Mouse (Mus musculus) MEL (cell line): ENCODE data around the gene Smtnl2. TPM values are rescaled to one million over a fixed set of nuclear protein-coding genes. Genes with fewer than 3 reads are reported as not detected.
A peak's percentile ranks its signal among the peaks of the same experiment; 100 is the strongest.

ENCODE experiments used
- DNase-seq: peaks from one replicate; pipeline ENCODE4 v3.0.0; 2011; ENCODE audit warnings: low read depth, low spot score
- H3K27ac ChIP-seq: 2 replicates; pipeline ENCODE4 v1.5.1; 2012; ENCODE audit warnings: low read depth, mild to moderate bottlenecking, control low read depth, low read length, moderate library complexity; ENCODE audit not compliant: control insufficient read depth
- H3K27me3 ChIP-seq, 2 experiments: fragments of 150-350 bp in 1 of 2; sonication (generic) in 1 of 2; 2 replicates each; pipeline ENCODE4 v1.6.1; 2012; ENCODE audit warnings: low read length in 2 of 2, mild to moderate bottlenecking in 2 of 2, improper control_type of control experiment in 1 of 2, moderate library complexity in 1 of 2; ENCODE audit not compliant: insufficient read depth in 2 of 2, control insufficient read depth in 1 of 2
- H3K36me3 ChIP-seq, 2 experiments: 2 replicates each; pipeline ENCODE4 v1.6.1; 2012 to 2014; ENCODE audit warnings: low read length in 2 of 2, improper control_type of control experiment in 1 of 2, inconsistent platforms in 1 of 2, mild to moderate bottlenecking in 1 of 2; ENCODE audit not compliant: insufficient read depth in 2 of 2, control insufficient read depth in 1 of 2
- H3K4me1 ChIP-seq, 2 experiments: fragments of 150-350 bp in 1 of 2; sonication (generic) in 1 of 2; 2 replicates each; pipeline ENCODE4 v1.6.1; 2012; ENCODE audit warnings: low read length in 2 of 2, improper control_type of control experiment in 1 of 2, mild to moderate bottlenecking in 1 of 2; ENCODE audit not compliant: insufficient read depth in 2 of 2, control insufficient read depth in 1 of 2
- H3K4me3 ChIP-seq, 2 experiments: fragments of 150-350 bp in 1 of 2; sonication (generic) in 1 of 2; 2 replicates each; pipeline ENCODE4 v1.5.1; 2012; ENCODE audit warnings: low read depth in 2 of 2, low read length in 2 of 2, mild to moderate bottlenecking in 2 of 2, moderate library complexity in 2 of 2, control low read depth in 1 of 2, improper control_type of control experiment in 1 of 2; ENCODE audit not compliant: control insufficient read depth in 1 of 2, insufficient read depth in 1 of 2
- H3K79me2 ChIP-seq: 2 replicates; pipeline ENCODE4 v1.6.1; 2012; ENCODE audit warnings: mild to moderate bottlenecking, low read length, moderate library complexity; ENCODE audit not compliant: control insufficient read depth, poor library complexity, insufficient read depth
- H3K9ac ChIP-seq: 2 replicates; pipeline ENCODE4 v1.6.1; 2012; ENCODE audit warnings: low read depth, mild to moderate bottlenecking, control low read depth, low read length, moderate library complexity; ENCODE audit not compliant: control insufficient read depth, poor library complexity, severe bottlenecking
- H3K9me3 ChIP-seq: fragments of 150-350 bp; sonication (generic); replicated peaks from 2 replicates; pipeline ENCODE4 v1.6.1; 2012; ENCODE audit warnings: mild to moderate bottlenecking, low read length, improper control_type of control experiment, moderate library complexity; ENCODE audit not compliant: insufficient read depth
- BHLHE40 ChIP-seq: IDR thresholded peaks from 2 replicates; pipeline ENCODE4 v1.6.1; 2012; ENCODE audit warnings: low read depth, mild to moderate bottlenecking, inconsistent platforms, low read length, improper control_type of control experiment, borderline replicate concordance
- CHD1 ChIP-seq: IDR thresholded peaks from 2 replicates; pipeline ENCODE4 v1.6.1; 2012; ENCODE audit warnings: low read depth, mild to moderate bottlenecking, inconsistent platforms, low read length, improper control_type of control experiment
- CTCF ChIP-seq, 3 experiments: IDR thresholded peaks in 2 of 3; conservative IDR thresholded peaks in 1 of 3; 2 replicates each; pipeline ENCODE4 v1.5.1; 2011 to 2012; ENCODE audit warnings: low read length in 3 of 3, low read depth in 2 of 3, mild to moderate bottlenecking in 2 of 3, improper control_type of control experiment in 1 of 3, inconsistent platforms in 1 of 3, mixed read lengths in 1 of 3, moderate library complexity in 1 of 3; ENCODE audit not compliant: control insufficient read depth in 1 of 3, insufficient read depth in 1 of 3, poor library complexity in 1 of 3, severe bottlenecking in 1 of 3
- EP300 ChIP-seq, 2 experiments: IDR thresholded peaks; 2 replicates each; pipeline ENCODE4 v1.6.1; 2011; ENCODE audit warnings: improper control_type of control experiment in 2 of 2, low read length in 2 of 2, low read depth in 1 of 2, mild to moderate bottlenecking in 1 of 2
- ETS1 ChIP-seq: IDR thresholded peaks from 2 replicates; pipeline ENCODE4 v1.6.1; 2012; ENCODE audit warnings: low read depth, mild to moderate bottlenecking, inconsistent platforms, low read length, improper control_type of control experiment, moderate library complexity
- GATA1 ChIP-seq: IDR thresholded peaks from 2 replicates; pipeline ENCODE4 v1.6.1; 2011; ENCODE audit warnings: low read depth, low read length, improper control_type of control experiment
- HCFC1 ChIP-seq: IDR thresholded peaks from 2 replicates; pipeline ENCODE4 v1.6.1; 2012; ENCODE audit warnings: low read depth, mild to moderate bottlenecking, inconsistent platforms, low read length, improper control_type of control experiment, moderate library complexity
- KAT2A ChIP-seq: conservative IDR thresholded peaks from 2 replicates; pipeline ENCODE4 v1.6.1; 2012; ENCODE audit warnings: low read depth, low read length, improper control_type of control experiment, inconsistent platforms
- MAFK ChIP-seq: IDR thresholded peaks from 2 replicates; pipeline ENCODE4 v1.6.1; 2011; ENCODE audit warnings: low read depth, mild to moderate bottlenecking, low read length, improper control_type of control experiment, borderline replicate concordance
- MAX ChIP-seq: IDR thresholded peaks from 2 replicates; pipeline ENCODE4 v1.6.1; 2011; ENCODE audit warnings: low read length, improper control_type of control experiment
- MAZ ChIP-seq: IDR thresholded peaks from 2 replicates; pipeline ENCODE4 v1.6.1; 2012; ENCODE audit warnings: low read depth, mild to moderate bottlenecking, inconsistent platforms, low read length, improper control_type of control experiment
- MXI1 ChIP-seq: IDR thresholded peaks from 2 replicates; pipeline ENCODE4 v1.6.1; 2011; ENCODE audit warnings: mild to moderate bottlenecking, low read depth, low read length, improper control_type of control experiment
- MYC ChIP-seq: IDR thresholded peaks from 2 replicates; pipeline ENCODE4 v1.6.1; 2011; ENCODE audit warnings: low read depth, mild to moderate bottlenecking, low read length, improper control_type of control experiment, moderate library complexity
- NELFE ChIP-seq: IDR thresholded peaks from 2 replicates; pipeline ENCODE4 v1.6.1; 2011; ENCODE audit warnings: low read depth, low read length, improper control_type of control experiment
- NRF1 ChIP-seq: IDR thresholded peaks from 2 replicates; pipeline ENCODE4 v1.6.1; 2014; ENCODE audit warnings: low read depth, mild to moderate bottlenecking, inconsistent platforms, low read length, improper control_type of control experiment, moderate library complexity; ENCODE audit not compliant: poor library complexity, insufficient read depth, severe bottlenecking
- POLR2A ChIP-seq, 2 experiments: IDR thresholded peaks; 2 replicates each; pipeline ENCODE4 v1.6.1; 2011 to 2012; ENCODE audit warnings: low read length in 2 of 2, mild to moderate bottlenecking in 2 of 2, control low read depth in 1 of 2, improper control_type of control experiment in 1 of 2, low read depth in 1 of 2, moderate library complexity in 1 of 2; ENCODE audit not compliant: control insufficient read depth in 1 of 2, insufficient read depth in 1 of 2, poor library complexity in 1 of 2
- POLR2AphosphoS2 ChIP-seq: IDR thresholded peaks from 2 replicates; pipeline ENCODE4 v1.6.1; 2011; ENCODE audit warnings: low read length, improper control_type of control experiment
- POLR2AphosphoS5 ChIP-seq: IDR thresholded peaks from 2 replicates; pipeline ENCODE4 v1.6.1; 2012; ENCODE audit warnings: low read depth, borderline replicate concordance, mild to moderate bottlenecking, inconsistent platforms, low read length, moderate library complexity, mixed read lengths
- RAD21 ChIP-seq: IDR thresholded peaks from 2 replicates; pipeline ENCODE4 v1.6.1; 2011; ENCODE audit warnings: mild to moderate bottlenecking, low read depth, low read length, improper control_type of control experiment
- RCOR1 ChIP-seq: IDR thresholded peaks from 2 replicates; pipeline ENCODE4 v1.6.1; 2012; ENCODE audit warnings: low read depth, mild to moderate bottlenecking, inconsistent platforms, low read length, improper control_type of control experiment
- SMC3 ChIP-seq: IDR thresholded peaks from 2 replicates; pipeline ENCODE4 v1.6.1; 2011; ENCODE audit warnings: low read depth, low read length, improper control_type of control experiment
- TBP ChIP-seq: IDR thresholded peaks from 2 replicates; pipeline ENCODE4 v1.8.0; 2011; ENCODE audit warnings: low read depth, low read length, improper control_type of control experiment
- TCF12 ChIP-seq: IDR thresholded peaks from 2 replicates; pipeline ENCODE4 v1.6.1; 2014; ENCODE audit warnings: low read depth, mild to moderate bottlenecking, inconsistent platforms, low read length, improper control_type of control experiment, moderate library complexity
- UBTF ChIP-seq: IDR thresholded peaks from 2 replicates; pipeline ENCODE4 v1.6.1; 2012; ENCODE audit warnings: low read depth, mild to moderate bottlenecking, inconsistent platforms, low read length, improper control_type of control experiment, moderate library complexity, borderline replicate concordance; ENCODE audit not compliant: insufficient read depth
- USF2 ChIP-seq, 2 experiments: IDR thresholded peaks; 2 replicates each; pipeline ENCODE4 v1.6.1; 2011 to 2012; ENCODE audit warnings: improper control_type of control experiment in 2 of 2, low read length in 2 of 2, borderline replicate concordance in 1 of 2, inconsistent platforms in 1 of 2, low read depth in 1 of 2, mild to moderate bottlenecking in 1 of 2; ENCODE audit not compliant: insufficient read depth in 1 of 2
- ZC3H11A ChIP-seq: IDR thresholded peaks from 2 replicates; pipeline ENCODE4 v1.6.1; 2012; ENCODE audit warnings: low read depth, mild to moderate bottlenecking, inconsistent platforms, low read length, improper control_type of control experiment
- ZMIZ1 ChIP-seq: IDR thresholded peaks from 2 replicates; pipeline ENCODE4 v1.6.1; 2012; ENCODE audit warnings: low read depth, mild to moderate bottlenecking, inconsistent platforms, low read length, improper control_type of control experiment, moderate library complexity
- ZNF384 ChIP-seq: IDR thresholded peaks from 2 replicates; pipeline ENCODE4 v1.6.1; 2012; ENCODE audit warnings: low read depth, mild to moderate bottlenecking, inconsistent platforms, low read length, improper control_type of control experiment
- polyA plus RNA-seq, 2 experiments: library from polyadenylated mRNA; stranded (reverse) in 1 of 2; unstranded in 1 of 2; fragments of >175 nt in 1 of 2; fragments of >200 nt in 1 of 2; gene quantifications; 2 replicates each; pipeline versions ENCODE4 v1.2.1 to v1.2.4; 2012; ENCODE audit warnings: low replicate concordance in 2 of 2, low read depth in 1 of 2; ENCODE audit not compliant: insufficient read length in 2 of 2, insufficient read depth in 1 of 2, missing spikeins in 1 of 2
- total RNA-seq: library from RNA; depleted of rRNA; stranded (reverse); fragments of 300-350 nt; gene quantifications from 2 replicates; pipeline ENCODE4 v1.2.3, GENCODE M21; 2012

Smtnl2 gene
- total and polyA plus RNA-seq, 3 experiments, result 10.2 to 10.9 TPM; not detected in 1

DNA sequence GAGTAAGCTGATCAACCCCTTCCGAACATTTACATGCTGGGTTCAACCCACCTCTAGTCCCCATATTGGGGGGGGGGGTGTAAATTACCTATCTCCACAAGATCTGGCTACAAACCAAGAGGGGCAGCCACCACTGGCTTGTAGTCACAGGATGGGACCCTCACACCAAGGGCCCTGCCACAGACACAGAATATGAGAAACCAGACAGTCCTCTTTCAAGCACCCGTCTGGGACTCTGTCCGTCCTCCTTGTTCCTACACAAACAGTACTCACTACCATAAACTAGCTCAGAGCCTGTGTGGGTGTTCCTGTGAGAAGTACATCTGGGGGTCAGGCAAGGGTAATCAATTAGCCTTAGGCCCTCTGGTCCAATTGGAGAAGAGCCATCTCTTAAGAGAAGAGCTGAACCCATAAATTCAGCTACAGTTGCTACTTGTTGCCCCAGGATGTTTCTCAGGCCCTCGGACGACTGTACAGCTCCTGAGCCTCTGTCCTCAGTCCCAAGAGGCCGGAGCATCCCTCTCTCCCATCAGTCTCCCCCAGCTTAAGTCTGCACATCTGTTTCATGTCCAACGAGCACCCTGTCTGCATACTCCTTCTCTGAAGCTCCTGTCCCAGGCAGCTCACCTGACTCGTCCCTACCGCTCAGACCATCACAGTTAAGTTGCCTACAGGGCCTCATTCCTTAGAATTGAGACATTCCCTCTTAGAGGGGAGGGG lies 2.9 kb downstream of the Smtnl2 start:
- no peak overlapping the region for H3K9ac ChIP-seq

DNA sequence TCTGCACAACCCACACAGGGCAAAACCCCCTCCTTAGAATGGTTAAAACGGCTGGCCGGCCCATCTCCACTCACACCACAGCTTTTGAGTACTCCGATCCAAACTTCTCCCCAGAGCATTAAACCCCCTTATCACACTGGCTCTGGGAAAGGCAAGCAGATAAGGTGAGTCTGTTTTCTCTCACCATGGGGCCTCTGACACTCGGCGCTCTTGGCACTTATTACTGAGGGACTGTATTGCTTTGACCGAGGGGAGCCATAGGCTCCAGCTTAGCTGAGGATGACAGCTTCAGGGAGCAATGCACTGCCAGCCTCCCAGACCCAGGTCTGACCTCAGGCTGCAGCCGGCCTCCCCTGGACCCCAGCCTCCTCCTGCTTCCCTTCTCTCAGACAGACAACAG lies 3.9 kb downstream of the Smtnl2 start:
- TF ChIP-seq POLR2AphosphoS2 (no peak), TCF12 (peak; percentile 43; the same call in 1 of the 2 replicates), MXI1 (peak; percentile 29; the same call in 1 of the 2 replicates), TBP (peak; percentile 59), MAX (no peak), MAZ (no peak), CTCF (IDR thresholded peaks at IDR 0.05 in 2 of 3, conservative IDR thresholded peaks at IDR 0.05 in 1 of 3; ENCODE audit: control insufficient read depth in 1 of 3, insufficient read depth in 1 of 3, low read depth in 2 of 3, low read length in 3 of 3, poor library complexity in 1 of 3, severe bottlenecking in 1 of 3) (no peak), BHLHE40 (no peak), GATA1 (peak; percentile 95), ETS1 (peak; percentile 64), POLR2AphosphoS5 (no peak), ZC3H11A (no peak), EP300 (IDR thresholded peaks at IDR 0.05; ENCODE audit: low read depth in 1 of 2, low read length in 2 of 2) (peak; percentile 68), NELFE (no peak), USF2 (IDR thresholded peaks at IDR 0.05; ENCODE audit: borderline replicate concordance in 1 of 2, insufficient read depth in 1 of 2, low read depth in 1 of 2, low read length in 2 of 2) (no peak), SMC3 (no peak), ZNF384 (no peak), POLR2A (IDR thresholded peaks at IDR 0.05; ENCODE audit: control insufficient read depth in 1 of 2, insufficient read depth in 1 of 2, low read depth in 1 of 2, low read length in 2 of 2, poor library complexity in 1 of 2) (no peak), NRF1 (no peak), RCOR1 (peak; percentile 52; the same call in 1 of the 2 replicates), MAFK (no peak), ZMIZ1 (no peak)
- Histone ChIP-seq H3K27ac (no peak overlapping the region), H3K9me3 (no peaks in the 10 kb centered on the region), H3K9ac (peak overlapping the region; percentile 20), H3K4me3 (no peak overlapping the region; a peak in 1 of 4 replicates), H3K79me2 (no peaks in the 10 kb centered on the region), H3K27me3 (no peaks in the 10 kb centered on the region), H3K36me3 (peaks cover 0 to 12% of the 10 kb centered on the region in 2 experiments; a peak in 2 of 4 replicates), H3K4me1 (peaks cover 6 to 18% of the 10 kb centered on the region in 2 experiments; a peak in 3 of 4 replicates)
- DNase-seq, result peak; percentile 65

More for the DNA sequence above, 2.9 kb downstream of the Smtnl2 start:
- Histone ChIP-seq H3K27me3 (no peaks in the 10 kb centered on the region), H3K27ac (no peak overlapping the region), H3K4me3 (no peak overlapping the region), H3K79me2 (no peaks in the 10 kb centered on the region), H3K36me3 (peaks cover 0 to 12% of the 10 kb centered on the region in 2 experiments; a peak in 2 of 4 replicates), H3K9me3 (no peaks in the 10 kb centered on the region), H3K4me1 (peaks cover 8 to 21% of the 10 kb centered on the region in 2 experiments; a peak in 3 of 4 replicates)
- no peak for TF ChIP-seq KAT2A
- TF ChIP-seq UBTF, result no peak
- TF ChIP-seq RAD21, result no peak
- TF ChIP-seq POLR2AphosphoS2, result no peak
- no peak for TF ChIP-seq CTCF (IDR thresholded peaks at IDR 0.05 in 2 of 3, conservative IDR thresholded peaks at IDR 0.05 in 1 of 3; ENCODE audit: control insufficient read depth in 1 of 3, insufficient read depth in 1 of 3, low read depth in 2 of 3, low read length in 3 of 3, poor library complexity in 1 of 3, severe bottlenecking in 1 of 3)
- no peak for TF ChIP-seq HCFC1
- no peak for TF ChIP-seq CHD1
- TF ChIP-seq GATA1, result no peak
- no peak for TF ChIP-seq MYC
- TF ChIP-seq, all 39 proteins: peak for 0
- DNase-seq, result no peak
